Mouse (Mus musculus) bone marrow, adult 2 months (tissue): Measurements from ENCODE around the gene Lrrc8d. TPM values are rescaled to one million over a fixed set of nuclear protein-coding genes. Genes with fewer than 3 reads are reported as not detected.

Source experiments
- H3K27ac ChIP-seq: fragments of 200-500 bp; 2 replicates; pipeline ENCODE4 v1.5.1; 2012; ENCODE audit warnings: low read depth, mild to moderate bottlenecking, control low read depth, inconsistent platforms, low read length; ENCODE audit not compliant: control insufficient read depth, poor library complexity, insufficient read depth
- H3K4me1 ChIP-seq: fragments of 200-500 bp; 2 replicates; pipeline ENCODE4 v1.6.1; 2011; ENCODE audit warnings: low read length; ENCODE audit not compliant: control insufficient read depth, insufficient read depth
- H3K4me3 ChIP-seq: fragments of 200-500 bp; replicated peaks from 2 replicates; pipeline ENCODE3; 2011; ENCODE audit warnings: mild to moderate bottlenecking, low read depth, low read length, control low read depth; ENCODE audit not compliant: control insufficient read depth
- CTCF ChIP-seq: fragments of 200-500 bp; IDR thresholded peaks from 2 replicates; pipeline ENCODE4 v1.5.1; 2011; ENCODE audit warnings: low read length, control low read depth; ENCODE audit not compliant: control insufficient read depth, insufficient read depth
- POLR2A ChIP-seq: fragments of 200-500 bp; IDR thresholded peaks from 2 replicates; pipeline ENCODE4 v1.6.1; 2011; ENCODE audit warnings: low read depth, mild to moderate bottlenecking, control low read depth, low read length, borderline replicate concordance; ENCODE audit not compliant: control insufficient read depth
- WGBS: fragments of 180-500 bp; shearing (Covaris S2); methylation state at CpG from one replicate; pipeline ENCODE4 v1.1.7; 2018; 5-methylcytosine and 5-hydroxymethylcytosine counted together
- polyA plus RNA-seq: library from polyadenylated mRNA; stranded (reverse); fragments of >200 nt; gene quantifications from 2 replicates; pipeline ENCODE4 v1.2.4, GENCODE M21; 2011; ENCODE audit warnings: low replicate concordance; ENCODE audit not compliant: missing spikeins, insufficient read depth, insufficient read length

Lrrc8d gene
- polyA plus RNA-seq, 1 experiment, result 20.5 TPM

DNA sequence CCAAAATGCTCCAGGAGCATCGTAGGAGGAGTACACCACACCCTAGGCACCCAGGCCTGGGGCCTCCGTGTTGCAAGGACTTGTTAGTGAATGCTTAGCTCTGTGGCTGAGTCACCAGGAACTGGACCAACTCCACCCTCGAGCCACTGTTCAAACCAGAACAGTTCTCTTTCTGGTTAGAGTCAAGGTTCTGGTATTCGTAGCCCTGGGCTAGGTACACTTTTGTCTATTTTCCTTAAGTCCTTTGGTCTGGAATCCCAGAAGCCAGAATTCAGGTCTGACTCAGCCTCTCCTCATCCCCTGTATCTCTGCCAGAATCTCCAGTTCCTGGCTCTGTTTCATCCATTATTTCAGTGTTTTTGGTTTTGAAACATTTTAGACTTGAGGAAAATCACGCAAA lies 79.6 kb downstream of the Lrrc8d start:
- Histone ChIP-seq H3K4me3 (no peak overlapping the region), H3K27ac (no peak overlapping the region), H3K4me1 (no peaks in the 10 kb centered on the region)
- WGBS, result 69% methylated on average over 5 of the region's 5 CpGs
- TF ChIP-seq CTCF (no peak), POLR2A (no peak)

GRCm38 (mm10) chr5:105783848-105784247 lies 84.1 kb downstream of the Lrrc8d start:
- no peak for TF ChIP-seq CTCF
- no peak for TF ChIP-seq POLR2A
- Histone ChIP-seq H3K4me1 (no peaks in the 10 kb centered on the region), H3K4me3 (no peak overlapping the region), H3K27ac (no peak overlapping the region)
- WGBS, result 98% methylated on average over 13 of the region's 13 CpGs

DNA sequence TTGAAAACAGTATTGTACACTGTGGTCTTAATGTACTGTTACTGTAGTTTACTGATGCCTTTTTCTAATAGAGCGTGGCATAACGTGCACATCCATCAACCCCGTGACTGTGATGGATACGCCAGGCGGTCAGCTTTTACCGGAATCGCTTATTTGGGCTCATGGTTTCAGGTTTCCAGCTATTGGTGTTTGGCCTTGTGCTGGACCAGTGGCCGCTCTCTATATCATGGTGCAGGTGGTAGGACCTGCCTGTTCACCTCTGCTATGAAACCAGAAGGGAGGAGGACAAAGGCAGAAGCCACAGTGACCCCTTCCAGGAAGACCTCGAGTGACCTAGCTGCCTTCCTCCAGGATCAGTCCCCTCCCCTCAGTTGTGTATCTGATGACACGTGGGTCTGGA lies 85.0 kb downstream of the Lrrc8d start:
- Histone ChIP-seq H3K27ac (no peak overlapping the region), H3K4me3 (no peak overlapping the region), H3K4me1 (no peaks in the 10 kb centered on the region)
- TF ChIP-seq POLR2A (no peak), CTCF (no peak)
- WGBS, result 89% methylated on average over 10 of the region's 10 CpGs

- H3K4me3 ChIP-seq, result no peak overlapping the region
- TF ChIP-seq POLR2A (no peak), CTCF (no peak)
- 66% methylated on average over 10 of the region's 10 CpGs for WGBS
- H3K27ac ChIP-seq, result no peak overlapping the region
- no peaks in the 10 kb centered on the region; the same call in 1 of the 2 replicates for H3K4me1 ChIP-seq
Measured at GRCm38 (mm10) chr5:105787577-105787976, 87.8 kb downstream of the Lrrc8d start.

DNA sequence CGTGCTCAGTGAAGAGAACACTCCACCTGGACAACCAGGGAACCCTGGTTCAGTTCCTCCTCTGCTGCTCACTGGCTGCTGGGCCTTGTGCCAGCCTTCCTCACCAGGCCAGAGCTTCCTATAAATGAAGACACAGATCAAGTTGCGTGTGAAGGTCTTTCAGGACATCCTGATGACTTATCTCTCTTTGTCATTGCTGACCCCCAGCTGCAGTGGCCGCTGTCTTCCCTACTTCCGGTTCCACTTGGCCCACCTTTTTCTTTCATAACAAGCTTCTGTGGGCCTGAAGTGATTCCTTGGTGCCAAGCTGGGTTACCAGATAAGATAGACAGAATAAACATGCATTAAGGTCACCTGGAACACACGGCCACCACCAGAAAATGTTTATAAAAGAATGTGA lies 90.0 kb downstream of the Lrrc8d start:
- TF ChIP-seq CTCF (no peak), POLR2A (no peak)
- Histone ChIP-seq H3K4me1 (no peaks in the 10 kb centered on the region; the same call in 1 of the 2 replicates), H3K4me3 (no peak overlapping the region), H3K27ac (no peak overlapping the region)
- WGBS, result 28% methylated on average over 5 of the region's 5 CpGs

DNA sequence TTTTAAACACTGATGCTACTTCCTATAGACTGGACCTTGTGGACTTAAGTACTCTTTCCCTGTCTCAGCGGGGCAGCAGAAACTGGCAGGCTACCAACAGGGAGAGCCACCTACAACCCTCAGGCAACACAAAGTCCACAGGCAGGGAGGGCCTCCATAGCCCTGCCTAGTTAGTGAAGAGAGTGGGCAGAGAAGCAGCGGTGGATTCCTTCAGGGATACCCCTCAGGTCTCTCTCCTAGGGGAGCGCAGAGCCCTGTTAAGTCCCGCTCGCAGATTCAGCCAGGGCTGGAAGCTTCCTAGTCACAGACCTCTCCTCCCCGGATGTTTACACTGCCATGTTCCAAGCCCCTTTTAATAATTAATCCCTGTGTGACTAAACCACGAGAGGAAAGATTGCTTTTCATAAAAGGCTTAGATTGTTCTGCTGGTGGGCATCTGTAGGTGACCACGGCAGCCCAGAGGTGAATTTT lies 92.6 kb downstream of the Lrrc8d start:
- Histone ChIP-seq H3K27ac (no peak overlapping the region), H3K4me3 (no peak overlapping the region), H3K4me1 (no peaks in the 10 kb centered on the region; the same call in 1 of the 2 replicates)
- TF ChIP-seq POLR2A, result no peak
- no peak for TF ChIP-seq CTCF
- WGBS, result 78% methylated on average over 8 of the region's 8 CpGs

- H3K4me3 ChIP-seq, result no peak overlapping the region
- WGBS, result 52% methylated on average over 13 of the region's 13 CpGs
- peak overlapping the region; percentile 4; the same call in 1 of the 2 replicates for H3K27ac ChIP-seq
- peaks cover 1% of the 10 kb centered on the region; the same call in 1 of the 2 replicates for H3K4me1 ChIP-seq
- TF ChIP-seq POLR2A (no peak), CTCF (no peak)
Measured at GRCm38 (mm10) chr5:105792853-105793547, 93.2 kb downstream of the Lrrc8d start.

- Histone ChIP-seq H3K27ac (no peak overlapping the region), H3K4me1 (peaks cover 1% of the 10 kb centered on the region; the same call in 1 of the 2 replicates), H3K4me3 (no peak overlapping the region)
- TF ChIP-seq CTCF, result no peak
- no peak for TF ChIP-seq POLR2A
- 76% methylated on average over 5 of the region's 5 CpGs for WGBS
Measured at GRCm38 (mm10) chr5:105793548-105793940, 93.8 kb downstream of the Lrrc8d start.
